Mouse (Mus musculus): ENCODE measurements around the gene Rad51c.

The Rad51c gene

DNA sequence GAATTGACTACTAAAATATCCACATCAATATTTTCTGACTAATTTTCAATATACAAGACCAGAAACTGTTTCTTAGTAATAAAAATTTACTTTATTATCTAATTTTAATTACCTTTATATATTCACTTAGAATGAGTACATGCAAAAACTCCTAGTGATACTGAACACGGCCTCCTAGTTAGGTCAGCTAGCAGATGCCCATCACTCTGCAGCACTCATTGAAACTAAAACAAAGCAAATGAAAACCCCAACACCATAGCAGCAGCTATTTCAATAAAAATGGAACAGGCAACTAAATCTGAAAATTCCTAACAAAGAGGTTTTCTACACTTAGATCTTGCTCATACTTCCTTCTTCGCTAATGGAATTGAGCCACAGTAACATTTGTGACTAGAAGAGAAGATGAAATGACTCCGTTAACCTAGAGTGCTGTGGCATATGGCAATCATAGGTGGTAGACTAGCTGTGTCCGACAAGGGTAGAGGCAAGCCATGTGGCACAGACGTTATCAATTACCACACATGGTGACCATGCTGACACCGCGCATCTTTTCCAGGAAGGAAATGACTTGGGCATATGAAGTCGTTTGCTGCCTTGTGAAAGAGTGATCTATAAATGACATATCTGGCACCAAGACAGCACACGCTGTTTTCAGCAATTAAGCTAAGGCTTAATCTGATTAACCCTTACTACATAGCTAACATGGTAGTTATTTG, 36.7 kb downstream of the Rad51c start:
- DNase-seq (ENCODE audit: low spot score in 2 of 2) = no peak

- DNase-seq (ENCODE audit: low spot score in 2 of 2) = no peak
Measured at GRCm38 (mm10) chr11:87367061-87367460, 37.7 kb downstream of the Rad51c start.

DNA sequence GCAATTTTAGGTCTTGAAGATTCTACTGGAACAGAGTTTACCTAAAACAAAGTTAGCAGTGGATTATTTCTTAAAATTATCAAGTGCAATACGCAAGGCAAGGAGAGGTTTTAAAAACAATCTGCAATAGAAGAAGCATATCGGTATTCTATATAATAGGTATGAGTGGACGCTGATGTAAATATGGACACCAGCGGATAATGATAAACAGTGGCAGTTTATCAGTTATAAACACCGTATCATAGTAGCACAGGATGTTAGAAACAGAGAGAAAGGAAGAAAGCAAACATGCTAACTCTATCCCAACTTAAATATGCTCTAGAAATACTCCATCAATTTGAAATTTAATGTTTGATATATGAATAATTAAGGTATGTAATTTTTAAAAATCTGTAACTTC, 39.6 kb downstream of the Rad51c start:
- no peak for DNase-seq (ENCODE audit: low spot score in 2 of 2)

GRCm38 (mm10) chr11:87359262-87359612, 45.5 kb downstream of the Rad51c start:
- DNase-seq (ENCODE audit: low spot score in 2 of 2) = no peak

GRCm38 (mm10) chr11:87358331-87359261, 46.2 kb downstream of the Rad51c start, which contains the start of gene Ppm1e:
TSS of gene Ppm1e (minus strand) at chr11:87359023.
- DNase-seq (ENCODE audit: low spot score in 2 of 2) = peak; percentile 56 to 76

DNA sequence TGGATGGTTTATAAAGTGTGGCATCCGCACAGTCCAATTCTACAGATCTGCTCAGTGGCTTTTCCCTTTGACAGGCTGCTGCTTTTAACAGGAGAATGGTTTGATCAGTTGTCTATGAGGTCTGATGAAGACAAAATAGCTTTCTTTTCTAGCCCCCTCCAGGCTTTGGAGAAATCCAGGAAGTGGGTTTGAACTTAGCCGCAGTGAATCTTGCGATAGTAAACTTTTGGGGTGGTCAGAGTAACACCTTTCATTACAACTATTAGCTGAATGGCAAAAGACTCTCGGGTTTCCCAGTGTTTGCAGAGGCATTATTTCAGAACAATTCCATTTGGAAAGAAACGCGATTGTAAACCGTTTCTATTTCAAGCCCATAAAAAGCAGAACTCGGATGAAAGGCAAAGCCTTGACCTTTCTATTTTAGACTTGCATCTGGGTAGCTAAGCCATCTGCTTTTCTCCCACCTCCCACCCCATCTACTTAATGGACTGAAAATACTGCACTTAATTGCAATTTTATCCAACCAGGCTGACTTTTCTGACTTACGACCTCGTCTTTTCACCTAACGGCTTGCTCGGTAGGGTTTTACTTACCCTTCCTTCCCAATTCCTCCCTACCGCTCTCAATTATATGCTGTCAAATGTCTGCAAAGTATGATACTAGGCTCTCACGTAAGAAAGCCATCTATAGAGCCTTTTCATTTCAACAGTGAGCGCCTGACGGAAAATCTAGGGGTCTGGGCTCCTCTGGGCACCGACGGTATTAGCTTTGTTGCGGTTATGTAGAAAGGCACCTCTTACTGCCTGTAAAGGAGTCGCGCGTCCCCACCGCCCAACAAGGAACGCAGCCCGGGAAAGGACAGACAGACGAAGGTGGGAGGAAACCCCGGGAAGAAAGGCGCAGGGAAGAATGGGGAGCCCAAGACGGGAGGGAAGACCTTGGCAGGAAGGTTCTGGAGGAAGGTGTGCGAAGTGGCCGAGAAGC, 47.1 kb downstream of the Rad51c start:
- peak in 1 of 2 experiments; percentile 9 for DNase-seq (ENCODE audit: low spot score in 2 of 2)

DNA sequence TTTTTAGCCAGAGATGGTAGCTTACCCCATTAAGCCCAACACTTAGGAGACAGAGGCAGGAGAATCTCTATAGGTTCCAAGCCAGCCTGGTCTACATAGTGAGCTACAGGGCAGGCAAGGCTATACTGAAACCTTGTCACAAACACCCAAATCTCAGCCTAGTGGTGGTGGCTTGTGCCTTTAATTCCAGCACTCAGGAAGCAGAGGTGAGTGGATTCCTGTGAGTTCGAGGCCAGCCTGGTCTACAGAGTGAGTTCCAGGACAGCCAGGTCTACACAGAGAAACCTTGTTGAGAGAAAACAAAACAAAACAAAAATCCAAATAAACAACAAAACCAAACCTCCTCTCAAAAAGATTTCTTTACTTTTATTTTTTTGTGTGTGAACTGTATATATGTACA, 49.9 kb downstream of the Rad51c start:
- DNase-seq (ENCODE audit: low spot score in 2 of 2) = no peak

DNA sequence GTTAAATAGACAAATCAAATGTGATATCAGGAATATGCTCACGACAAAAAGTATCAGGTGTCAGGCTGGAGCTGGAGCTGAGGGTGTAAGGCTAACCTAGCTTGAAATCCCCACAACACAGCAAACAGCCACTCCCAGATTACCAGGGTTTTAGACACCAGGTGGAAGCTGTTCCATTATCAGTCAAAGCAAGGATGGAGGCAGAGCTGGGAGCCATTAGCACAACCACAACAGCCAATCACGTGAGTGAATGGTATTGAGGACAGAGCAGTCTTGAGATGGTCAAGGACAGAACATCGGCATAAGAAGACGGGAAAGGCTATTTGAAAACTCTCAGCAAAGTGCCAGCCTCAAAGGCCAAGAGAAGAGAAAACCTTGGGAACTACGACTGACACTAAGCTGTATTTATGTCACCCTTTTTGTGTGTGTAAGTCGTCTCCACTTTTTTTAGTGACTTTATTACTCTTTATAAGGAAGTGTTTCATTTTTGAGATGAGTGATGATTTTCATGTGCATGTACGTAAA, 51.0 kb downstream of the Rad51c start:
- DNase-seq (ENCODE audit: low spot score in 2 of 2) = no peak
